Mouse (Mus musculus) thymus, adult 2 months (tissue): ENCODE results near the gene Lipo2.
"Not testable (repeated sequence)": the region's sequence is repeated elsewhere in the genome, so short reads cannot be mapped to it uniquely, and the experiment has no call there.

ENCODE experiments used
- CTCF ChIP-seq: fragments of 200-500 bp; IDR thresholded peaks from 2 replicates; pipeline ENCODE4 v1.5.1; 2012; ENCODE audit warnings: mild to moderate bottlenecking, control low read depth, low read length, moderate library complexity, borderline replicate concordance; ENCODE audit not compliant: control insufficient read depth, poor library complexity, insufficient read depth; ENCODE audit errors: extremely low read depth
- POLR2A ChIP-seq: fragments of 200-500 bp; IDR thresholded peaks from 2 replicates; pipeline ENCODE4 v1.6.1; 2012; ENCODE audit warnings: mild to moderate bottlenecking, low read length, control low read depth, moderate library complexity; ENCODE audit not compliant: control insufficient read depth, poor library complexity, insufficient read depth; ENCODE audit errors: extremely low read depth

DNA sequence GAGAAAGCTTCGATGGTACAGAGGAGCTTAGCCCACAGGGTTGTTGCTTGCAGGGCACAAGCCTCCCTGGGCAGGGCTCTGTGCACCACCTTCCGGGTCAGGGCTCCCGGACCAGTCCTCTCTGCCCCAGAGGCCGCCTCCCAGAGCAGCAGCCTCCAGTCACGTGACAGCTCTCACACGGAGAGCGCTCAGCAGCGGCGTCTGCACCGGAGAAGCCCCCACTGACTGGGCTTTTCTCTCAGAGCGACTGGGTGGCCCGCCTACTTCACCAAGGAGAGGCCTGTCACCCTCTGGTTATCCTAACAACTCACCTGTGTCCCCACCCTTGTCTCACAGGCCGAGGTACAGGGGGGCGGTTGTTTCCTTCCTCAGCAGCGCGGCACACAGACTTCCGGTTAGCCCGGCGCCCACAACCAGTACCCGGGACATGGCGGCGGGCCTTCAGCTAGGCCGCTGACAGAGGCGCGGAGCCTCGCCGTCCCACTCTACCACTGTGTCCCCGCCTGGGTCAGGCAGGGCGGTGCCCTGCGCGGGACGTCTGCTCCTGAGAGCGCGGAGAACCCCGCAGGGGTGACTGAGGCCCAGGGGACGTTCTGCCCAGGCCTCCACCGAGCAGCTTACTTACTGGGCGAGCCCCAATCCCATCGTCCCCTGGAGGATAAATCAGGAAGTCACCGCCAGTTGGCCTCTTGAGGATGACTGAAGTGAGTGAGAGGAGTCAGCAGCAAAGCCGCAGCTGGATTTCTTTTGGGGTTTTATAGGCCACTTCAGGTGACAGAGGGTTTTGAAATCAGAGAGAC, 10.3 kb upstream of the Lipo2 start, which contains the start of gene Lipo3:
- not testable (repeated sequence) for TF ChIP-seq CTCF, POLR2A
